Mouse (Mus musculus) ES-E14 (cell line): ENCODE measurements around the gene Rps6ka5.

ENCODE experiments used
- CHD2 ChIP-seq: IDR thresholded peaks from 2 replicates; pipeline ENCODE4 v1.6.1; 2014; ENCODE audit warnings: mild to moderate bottlenecking, low read depth, low read length, inconsistent platforms
- ZNF384 ChIP-seq: IDR thresholded peaks from 2 replicates; pipeline ENCODE4 v1.6.1; 2012; ENCODE audit warnings: low read depth, low read length, inconsistent platforms

- no peak for TF ChIP-seq CHD2
- TF ChIP-seq ZNF384, result no peak
These were observed 1.1 kb upstream of the Rps6ka5 start for GRCm38 (mm10) chr12:100727891-100728290.
